8 mouse cellular contexts compared by ENCODE assay signal in the genomic region with DNA sequence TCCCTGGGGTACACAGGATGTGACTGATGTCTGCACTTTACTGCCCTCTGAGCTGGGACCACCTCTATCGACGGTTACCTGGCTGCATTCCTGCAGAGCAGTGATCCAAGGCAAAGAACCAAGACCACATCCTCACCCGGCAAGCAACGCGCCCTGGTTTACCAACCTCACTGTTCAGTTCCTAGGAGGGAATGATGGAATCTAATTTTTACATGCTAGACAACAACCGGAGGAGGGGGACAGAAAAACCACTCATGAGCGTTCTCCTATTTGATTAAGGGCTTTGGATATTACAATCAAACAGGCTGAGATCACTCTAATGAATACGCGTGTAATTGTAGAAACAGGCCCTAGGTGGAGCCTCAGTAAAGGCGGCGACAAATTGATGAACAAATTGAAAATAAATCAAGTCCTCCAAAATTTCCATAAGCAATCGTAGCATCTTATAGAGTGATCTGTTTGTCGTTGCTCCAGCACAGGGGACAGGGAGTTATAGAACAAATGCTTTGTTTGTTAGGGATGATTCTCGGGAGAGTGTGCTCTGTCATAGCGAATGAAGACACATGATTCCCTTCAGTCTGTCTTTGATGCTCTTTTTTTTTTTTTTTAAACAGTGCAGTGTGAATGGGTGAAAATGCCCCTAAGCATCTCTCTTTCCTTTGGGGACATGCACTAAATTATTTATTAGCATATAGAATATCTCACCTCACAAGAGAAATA. TPM values are rescaled to one million over a fixed set of nuclear protein-coding genes. Genes with fewer than 3 reads are reported as not detected.
DNase-seq lines count a peak whose midpoint lies in the region; ATAC-seq and TF ChIP-seq lines count a peak whose summit lies in the region.

No protein-coding gene starts in this region.

- no peak overlapping the region for H3K4me2 ChIP-seq in lung, postnatal 0 days (replicated peaks; ENCODE audit: low read depth, low read length)
- H3K4me2 ChIP-seq in hindbrain, embryonic 13.5 days: peak overlapping the region; percentile 41

- H3K4me3 ChIP-seq in lung, postnatal 0 days (ENCODE audit: low read depth, low read length): no peak overlapping the region
- no peak overlapping the region for H3K4me3 ChIP-seq in lung, adult 2 months (replicated peaks; ENCODE audit: extremely low read depth, low read depth, low read length)
- H3K4me3 ChIP-seq in cerebellum, adult 2 months (replicated peaks; ENCODE audit: insufficient read depth, low read depth, low read length): peak overlapping the region; percentile 31
- H3K4me3 ChIP-seq in hindbrain, embryonic 13.5 days: no peak overlapping the region

- no peak for ATAC-seq in lung, postnatal 0 days
- peak; percentile 79 for ATAC-seq in hindbrain, embryonic 13.5 days (ENCODE audit: low FRiP score)
- ATAC-seq in activated CD4-positive, CD25-positive, alpha-beta regulatory T cell, adult 4 months: no peak

- peak; percentile 64 for TF ChIP-seq CTCF in lung, postnatal 0 days (IDR thresholded peaks at IDR 0.05)
- no peak for TF ChIP-seq CTCF in lung, adult 2 months (IDR thresholded peaks at IDR 0.05; ENCODE audit: insufficient read depth, low read length)
- TF ChIP-seq CTCF in cerebellum, adult 2 months (IDR thresholded peaks at IDR 0.05; ENCODE audit: borderline replicate concordance, insufficient read depth, low read depth, low read length): no peak

- no peak for TF ChIP-seq POLR2A in lung, adult 2 months (IDR thresholded peaks at IDR 0.05; ENCODE audit: borderline replicate concordance, extremely low read depth, low read depth, low read length)
- no peak for TF ChIP-seq POLR2A in cerebellum, adult 2 months (IDR thresholded peaks at IDR 0.05; ENCODE audit: borderline replicate concordance, insufficient read depth, low read length)

- no peaks in the 10 kb centered on the region for H3K36me3 ChIP-seq in lung, postnatal 0 days (ENCODE audit: insufficient read depth, low read length)
- no peaks in the 10 kb centered on the region for H3K36me3 ChIP-seq in hindbrain, embryonic 13.5 days

- no peak overlapping the region for H3K9ac ChIP-seq in lung, postnatal 0 days (replicated peaks; ENCODE audit: low read depth)
- H3K9ac ChIP-seq in hindbrain, embryonic 13.5 days: 0 out of 2 replicates have a peak overlapping the region, but pooled peaks have one; percentile 31

- H3K4me1 ChIP-seq in lung, postnatal 0 days (ENCODE audit: insufficient read depth, low read depth, low read length): no peaks in the 10 kb centered on the region
- H3K4me1 ChIP-seq in lung, adult 2 months (ENCODE audit: control insufficient read depth, insufficient read depth, low read length): no peaks in the 10 kb centered on the region
- H3K4me1 ChIP-seq in cerebellum, adult 2 months (ENCODE audit: control insufficient read depth, insufficient read depth, low read length): peaks cover 7% of the 10 kb centered on the region; the same call in 1 of the 2 replicates
- H3K4me1 ChIP-seq in hindbrain, embryonic 13.5 days (replicated peaks): peaks cover 6% of the 10 kb centered on the region

- H3K27ac ChIP-seq in lung, postnatal 0 days (ENCODE audit: low read length): no peak overlapping the region
- H3K27ac ChIP-seq in cerebellum, adult 2 months (ENCODE audit: insufficient read depth, low read length): peak overlapping the region; percentile 1
- peak overlapping the region; percentile 64; the same call in 1 of the 2 replicates for H3K27ac ChIP-seq in hindbrain, embryonic 13.5 days

- H3K9me3 ChIP-seq in lung, postnatal 0 days (ENCODE audit: low read length): no peaks in the 10 kb centered on the region
- no peaks in the 10 kb centered on the region for H3K9me3 ChIP-seq in hindbrain, embryonic 13.5 days

- no peaks in the 10 kb centered on the region for H3K27me3 ChIP-seq in lung, postnatal 0 days (replicated peaks; ENCODE audit: insufficient read depth, low read length)
- H3K27me3 ChIP-seq in cerebellum, adult 2 months (ENCODE audit: control insufficient read depth, insufficient read depth, low read length): no peaks in the 10 kb centered on the region
- no peaks in the 10 kb centered on the region for H3K27me3 ChIP-seq in hindbrain, embryonic 13.5 days

- no peak for DNase-seq in lung, postnatal 0 days (ENCODE audit: low spot score)
- DNase-seq in lung, adult 2 months: no peak
- DNase-seq in cerebellum, adult 2 months: peak; percentile 44 to 56
- DNase-seq in left cerebral cortex, adult 18-20 months (ENCODE audit: low spot score in 2 of 2): peak; percentile 5 to 12
- peak; percentile 6 for DNase-seq in right cerebral cortex, postnatal 25 days
- no peak for DNase-seq in thymus, postnatal 14 days

- WGBS in lung, postnatal 0 days: 39% methylated on average over 15 of the region's 15 CpGs
- 37% methylated on average over 15 of the region's 15 CpGs for WGBS in lung, adult 2 months
- 13% methylated on average over 15 of the region's 15 CpGs for WGBS in cerebellum, adult 2 months
- 45% methylated on average over 15 of the region's 15 CpGs for WGBS in hindbrain, embryonic 13.5 days

- no peak for TF ChIP-seq EP300 in lung, postnatal 0 days (IDR thresholded peaks at IDR 0.05)

RNA-seq across cellular contexts. Expression of gene Lca5, which starts 47.7 kb away (rescaled TPM):
- polyA plus RNA-seq in lung, postnatal 0 days (2015; fragmentation: Nextera tagmentation; extraction: Ambion mirVana): 7.9 and 9.6 TPM in 2 replicates
- polyA plus RNA-seq in lung, adult 2 months (2012; rRNA removed): 0.86 and 1.7 TPM in 2 replicates
- 8.4 and 9.0 TPM in 2 replicates for polyA plus RNA-seq in cerebellum, adult 2 months (2012; rRNA removed)
- 16.6 and 18.0 TPM in 2 replicates for polyA plus RNA-seq in hindbrain, embryonic 13.5 days (2015; fragmentation: Nextera tagmentation; extraction: Ambion mirVana)
- 10 to 100 TPM; 13.4 to 18.6 TPM for total RNA-seq in left cerebral cortex, adult 18-20 months (2021)
- 10 to 100 TPM; 10.0 to 18.5 TPM for polyA plus RNA-seq in activated CD4-positive, CD25-positive, alpha-beta regulatory T cell, adult 4 months (2017; shearing (Covaris generic))

RNA-seq across cellular contexts. Expression of gene Sh3bgrl2, which starts 59.5 kb away (rescaled TPM):
- 17.3 and 18.6 TPM in 2 replicates for polyA plus RNA-seq in lung, postnatal 0 days (2015; fragmentation: Nextera tagmentation; extraction: Ambion mirVana)
- 4.5 and 7.3 TPM in 2 replicates for polyA plus RNA-seq in lung, adult 2 months (2012; rRNA removed)
- polyA plus RNA-seq in cerebellum, adult 2 months (2012; rRNA removed): 29.1 and 29.9 TPM in 2 replicates
- polyA plus RNA-seq in hindbrain, embryonic 13.5 days (2015; fragmentation: Nextera tagmentation; extraction: Ambion mirVana): 7.0 and 10.9 TPM in 2 replicates
- 10 to 100 TPM; 29.8 to 33.1 TPM for total RNA-seq in left cerebral cortex, adult 18-20 months (2021)
- polyA plus RNA-seq in activated CD4-positive, CD25-positive, alpha-beta regulatory T cell, adult 4 months (2017; shearing (Covaris generic)): 10 to 100 TPM in 1 of 2 experiments, 1 to 10 TPM in 1; 7.2 to 11.8 TPM

Comparison
In these comparisons a context has a peak if more than half of its experiments do, and no peak if none do; other contexts are left out.
1. DNase-seq: peak in cerebellum, adult 2 months (2 of 2), left cerebral cortex, adult 18-20 months (2 of 2) and right cerebral cortex, postnatal 25 days (single experiment); none in lung, postnatal 0 days (single experiment), lung, adult 2 months (single experiment) and thymus, postnatal 14 days (single experiment).